Mouse (Mus musculus) forebrain, embryonic 12.5 days (tissue): ENCODE data around the gene Mgat5b. TPM values are rescaled to one million over a fixed set of nuclear protein-coding genes. Genes with fewer than 3 reads are reported as not detected.

Experiments used
- ATAC-seq: fragments of 200-750 bp; cut with Nextera tagmentation; 2 replicates; pipeline ENCODE4 v1.8.0; 2017; ENCODE audit warnings: moderate TSS enrichment; ENCODE audit not compliant: low FRiP score
- H3K27ac ChIP-seq: fragments of 300-500 bp; sonication (generic); 2 replicates; pipeline ENCODE4 v1.5.1; 2016; ENCODE audit warnings: mild to moderate bottlenecking
- H3K27me3 ChIP-seq: fragments of 300-500 bp; sonication (generic); 2 replicates; pipeline ENCODE4 v1.6.1; 2016; ENCODE audit warnings: mild to moderate bottlenecking
- H3K36me3 ChIP-seq: fragments of 300-500 bp; sonication (generic); replicated peaks from 2 replicates; pipeline ENCODE4 v1.6.1; 2016; ENCODE audit warnings: mild to moderate bottlenecking
- H3K4me1 ChIP-seq: fragments of 300-500 bp; sonication (generic); 2 replicates; pipeline ENCODE4 v1.6.1; 2016
- H3K4me2 ChIP-seq: fragments of 300-500 bp; sonication (generic); 2 replicates; pipeline ENCODE4 v1.6.1; 2016; ENCODE audit warnings: mild to moderate bottlenecking, moderate library complexity
- H3K4me3 ChIP-seq: fragments of 300-500 bp; sonication (generic); replicated peaks from 2 replicates; pipeline ENCODE4 v1.5.1; 2016; ENCODE audit warnings: mild to moderate bottlenecking
- H3K9ac ChIP-seq: fragments of 300-500 bp; sonication (generic); 2 replicates; pipeline ENCODE4 v1.6.1; 2016; ENCODE audit warnings: mild to moderate bottlenecking
- H3K9me3 ChIP-seq: fragments of 300-500 bp; sonication (generic); 2 replicates; pipeline ENCODE4 v1.6.1; 2016
- WGBS: fragments of 180-500 bp; shearing (Covaris S2); methylation state at CpG from one replicate; pipeline ENCODE4 v1.1.7; 2016; 5-methylcytosine and 5-hydroxymethylcytosine counted together
- polyA plus RNA-seq: library from polyadenylated mRNA; unstranded; fragments of >200 nt; fragmentation: Nextera tagmentation; extraction: Ambion mirVana; gene quantifications from 2 replicates; pipeline ENCODE4 v1.2.1, GENCODE M21; 2016

Mgat5b gene
- polyA plus RNA-seq, 1 experiment from 2014 or later, result 19.0 TPM

GRCm38 (mm10) chr11:116965061-116965460 lies 46.4 kb downstream of the Mgat5b start:
- H3K4me3 ChIP-seq, result no peak overlapping the region
- H3K36me3 ChIP-seq, result peaks cover 49% of the 10 kb centered on the region
- peaks cover 12% of the 10 kb centered on the region for H3K4me1 ChIP-seq
- no peaks in the 10 kb centered on the region for H3K27me3 ChIP-seq
- H3K9me3 ChIP-seq, result no peaks in the 10 kb centered on the region
- WGBS, result 71% methylated on average over 7 of the region's 7 CpGs
- H3K9ac ChIP-seq, result no peak overlapping the region
- ATAC-seq, result no peak
- no peak overlapping the region for H3K27ac ChIP-seq
- H3K4me2 ChIP-seq, result no peak overlapping the region

- Histone ChIP-seq H3K27ac (peak overlapping the region; percentile 42; the same call in 1 of the 2 replicates), H3K4me1 (peaks cover 12% of the 10 kb centered on the region), H3K9ac (no peak overlapping the region), H3K4me3 (no peak overlapping the region), H3K9me3 (no peaks in the 10 kb centered on the region), H3K4me2 (no peak overlapping the region), H3K27me3 (no peaks in the 10 kb centered on the region), H3K36me3 (peaks cover 47% of the 10 kb centered on the region)
- ATAC-seq, result no peak
- 80% methylated on average over 2 of the region's 2 CpGs for WGBS
These were observed 47.3 kb downstream of the Mgat5b start for GRCm38 (mm10) chr11:116965961-116966360.

- WGBS, result 94% methylated on average over 9 of the region's 9 CpGs
- Histone ChIP-seq H3K4me3 (no peak overlapping the region), H3K27ac (no peak overlapping the region), H3K4me2 (no peak overlapping the region), H3K4me1 (peaks cover 24% of the 10 kb centered on the region), H3K36me3 (peaks cover 36% of the 10 kb centered on the region), H3K9me3 (no peaks in the 10 kb centered on the region), H3K27me3 (no peaks in the 10 kb centered on the region), H3K9ac (no peak overlapping the region)
- ATAC-seq, result no peak
These were observed 49.9 kb downstream of the Mgat5b start for GRCm38 (mm10) chr11:116968586-116968985.

DNA sequence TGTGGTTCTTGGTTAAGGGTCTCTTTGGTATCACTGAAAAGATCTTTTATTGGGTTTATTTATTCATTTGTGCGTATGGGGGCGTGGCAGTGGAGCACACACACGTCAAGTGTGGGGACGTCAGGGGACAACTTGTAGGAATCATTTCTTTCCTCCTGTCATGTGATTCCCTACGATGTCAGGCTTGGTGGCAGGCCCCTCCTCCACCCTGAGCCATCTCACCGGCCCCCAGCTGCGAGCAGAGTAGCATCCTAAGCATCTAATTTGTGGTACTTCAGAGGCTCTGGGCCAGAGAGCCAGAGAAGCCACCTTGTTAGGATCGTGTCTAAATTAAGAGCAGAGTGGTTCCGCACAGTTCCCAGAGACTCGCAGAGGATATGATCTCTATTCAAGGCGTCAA lies 50.8 kb downstream of the Mgat5b start:
- Histone ChIP-seq H3K27me3 (no peaks in the 10 kb centered on the region), H3K4me2 (no peak overlapping the region), H3K27ac (no peak overlapping the region), H3K9me3 (no peaks in the 10 kb centered on the region), H3K36me3 (peaks cover 36% of the 10 kb centered on the region), H3K9ac (no peak overlapping the region), H3K4me3 (no peak overlapping the region), H3K4me1 (peaks cover 24% of the 10 kb centered on the region)
- no peak for ATAC-seq
- WGBS, result 73% methylated on average over 11 of the region's 11 CpGs

DNA sequence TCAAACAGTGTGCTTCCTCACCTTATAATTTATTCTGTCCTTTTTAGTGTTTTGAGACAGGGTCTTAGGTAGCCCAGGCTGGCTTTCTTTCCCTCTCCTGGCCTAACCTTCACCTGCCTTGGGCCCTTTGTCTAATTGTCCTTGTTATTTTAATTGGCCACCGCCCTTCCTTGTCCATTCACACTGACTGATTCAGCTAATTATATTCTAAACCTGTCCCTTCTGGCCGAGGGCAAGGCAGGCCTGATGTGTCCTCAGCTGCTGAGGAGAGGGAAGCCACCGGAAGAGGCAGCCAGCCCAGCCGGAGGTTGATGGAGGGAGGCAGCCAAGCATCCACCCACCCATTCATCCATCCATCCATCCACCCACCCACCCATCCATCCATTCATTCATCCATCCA lies 52.2 kb downstream of the Mgat5b start:
- Histone ChIP-seq H3K4me2 (no peak overlapping the region), H3K4me1 (peaks cover 13% of the 10 kb centered on the region), H3K36me3 (peaks cover 42% of the 10 kb centered on the region), H3K9ac (no peak overlapping the region), H3K27me3 (no peaks in the 10 kb centered on the region), H3K4me3 (no peak overlapping the region), H3K9me3 (no peaks in the 10 kb centered on the region), H3K27ac (no peak overlapping the region)
- no peak for ATAC-seq
- 56% methylated on average over 4 of the region's 4 CpGs for WGBS

GRCm38 (mm10) chr11:116972828-116973227 lies 54.2 kb downstream of the Mgat5b start:
- Histone ChIP-seq H3K4me2 (no peak overlapping the region), H3K36me3 (peaks cover 41% of the 10 kb centered on the region), H3K27me3 (no peaks in the 10 kb centered on the region), H3K4me3 (no peak overlapping the region), H3K9me3 (no peaks in the 10 kb centered on the region), H3K4me1 (peaks cover 12% of the 10 kb centered on the region), H3K27ac (peak overlapping the region; percentile 78), H3K9ac (no peak overlapping the region)
- 47% methylated on average over 4 of the region's 4 CpGs for WGBS
- peak; percentile 27; the same call in 1 of the 2 replicates for ATAC-seq

DNA sequence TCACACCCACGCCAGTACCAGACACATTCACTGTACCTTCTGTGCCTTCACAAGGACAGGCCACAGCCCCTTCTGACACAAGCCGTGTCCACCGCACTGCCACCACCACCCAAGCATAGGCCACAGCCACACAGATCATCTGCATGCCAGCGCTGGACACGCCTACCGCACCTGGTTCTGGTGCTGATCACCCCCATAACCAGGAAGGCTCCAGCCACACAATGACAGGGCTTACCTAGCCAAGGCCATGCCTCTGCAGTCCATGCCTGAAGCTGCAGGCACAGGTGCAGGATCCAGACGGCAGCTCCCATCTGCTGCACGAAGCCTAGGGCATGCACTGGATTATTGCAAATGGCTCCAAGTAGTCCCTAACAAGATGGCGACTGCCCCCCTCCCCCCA lies 54.8 kb downstream of the Mgat5b start:
- no peaks in the 10 kb centered on the region for H3K9me3 ChIP-seq
- peaks cover 12% of the 10 kb centered on the region for H3K4me1 ChIP-seq
- no peaks in the 10 kb centered on the region for H3K27me3 ChIP-seq
- H3K9ac ChIP-seq, result no peak overlapping the region
- no peak overlapping the region for H3K4me2 ChIP-seq
- peaks cover 42% of the 10 kb centered on the region for H3K36me3 ChIP-seq
- no peak for ATAC-seq
- 91% methylated on average over 9 of the region's 9 CpGs for WGBS
- H3K27ac ChIP-seq, result peak overlapping the region; percentile 78; the same call in 1 of the 2 replicates
- H3K4me3 ChIP-seq, result no peak overlapping the region

- ATAC-seq, result no peak
- H3K9ac ChIP-seq, result no peak overlapping the region
- no peak overlapping the region for H3K4me3 ChIP-seq
- peaks cover 42% of the 10 kb centered on the region for H3K36me3 ChIP-seq
- no peaks in the 10 kb centered on the region for H3K27me3 ChIP-seq
- no peak overlapping the region for H3K4me2 ChIP-seq
- H3K27ac ChIP-seq, result no peak overlapping the region
- H3K4me1 ChIP-seq, result peaks cover 12% of the 10 kb centered on the region
- WGBS, result 88% methylated on average over 7 of the region's 7 CpGs
- no peaks in the 10 kb centered on the region for H3K9me3 ChIP-seq
These were observed 55.7 kb downstream of the Mgat5b start for GRCm38 (mm10) chr11:116974341-116974740.

GRCm38 (mm10) chr11:116980313-116980712 lies 61.6 kb downstream of the Mgat5b start:
- H3K4me3 ChIP-seq, result no peak overlapping the region
- peak overlapping the region; percentile 62 for H3K27ac ChIP-seq
- peak; percentile 60 for ATAC-seq
- peaks cover 46% of the 10 kb centered on the region for H3K36me3 ChIP-seq
- no peaks in the 10 kb centered on the region for H3K9me3 ChIP-seq
- H3K4me1 ChIP-seq, result peaks cover 13% of the 10 kb centered on the region
- H3K27me3 ChIP-seq, result no peaks in the 10 kb centered on the region
- 46% methylated on average over 5 of the region's 5 CpGs for WGBS
- H3K4me2 ChIP-seq, result no peak overlapping the region
- H3K9ac ChIP-seq, result no peak overlapping the region

DNA sequence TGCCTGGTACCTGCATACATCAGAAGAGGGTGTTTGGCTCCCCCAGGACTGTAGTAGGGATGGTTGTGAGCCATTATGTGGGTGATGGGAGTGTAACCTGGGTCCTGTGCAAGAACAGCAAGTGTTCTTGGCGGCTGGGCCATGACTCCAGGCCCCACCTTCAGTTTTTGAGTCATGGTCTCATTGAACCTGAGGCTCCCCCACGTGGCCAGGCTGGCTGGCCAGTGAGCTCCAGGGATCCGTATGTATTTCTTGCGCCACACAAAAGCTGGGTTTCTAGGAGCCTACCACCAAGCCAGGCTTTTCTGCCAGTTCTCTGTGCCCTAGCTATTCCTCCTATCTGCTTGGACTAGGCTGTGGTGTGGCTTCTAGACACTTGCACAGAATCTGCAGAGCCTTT lies 63.9 kb downstream of the Mgat5b start:
- peaks cover 54% of the 10 kb centered on the region for H3K36me3 ChIP-seq
- H3K4me3 ChIP-seq, result no peak overlapping the region
- H3K4me1 ChIP-seq, result peaks cover 13% of the 10 kb centered on the region
- ATAC-seq, result no peak
- no peaks in the 10 kb centered on the region for H3K9me3 ChIP-seq
- no peak overlapping the region for H3K27ac ChIP-seq
- 54% methylated on average over 4 of the region's 4 CpGs for WGBS
- no peak overlapping the region for H3K4me2 ChIP-seq
- no peak overlapping the region for H3K9ac ChIP-seq
- no peaks in the 10 kb centered on the region for H3K27me3 ChIP-seq

DNA sequence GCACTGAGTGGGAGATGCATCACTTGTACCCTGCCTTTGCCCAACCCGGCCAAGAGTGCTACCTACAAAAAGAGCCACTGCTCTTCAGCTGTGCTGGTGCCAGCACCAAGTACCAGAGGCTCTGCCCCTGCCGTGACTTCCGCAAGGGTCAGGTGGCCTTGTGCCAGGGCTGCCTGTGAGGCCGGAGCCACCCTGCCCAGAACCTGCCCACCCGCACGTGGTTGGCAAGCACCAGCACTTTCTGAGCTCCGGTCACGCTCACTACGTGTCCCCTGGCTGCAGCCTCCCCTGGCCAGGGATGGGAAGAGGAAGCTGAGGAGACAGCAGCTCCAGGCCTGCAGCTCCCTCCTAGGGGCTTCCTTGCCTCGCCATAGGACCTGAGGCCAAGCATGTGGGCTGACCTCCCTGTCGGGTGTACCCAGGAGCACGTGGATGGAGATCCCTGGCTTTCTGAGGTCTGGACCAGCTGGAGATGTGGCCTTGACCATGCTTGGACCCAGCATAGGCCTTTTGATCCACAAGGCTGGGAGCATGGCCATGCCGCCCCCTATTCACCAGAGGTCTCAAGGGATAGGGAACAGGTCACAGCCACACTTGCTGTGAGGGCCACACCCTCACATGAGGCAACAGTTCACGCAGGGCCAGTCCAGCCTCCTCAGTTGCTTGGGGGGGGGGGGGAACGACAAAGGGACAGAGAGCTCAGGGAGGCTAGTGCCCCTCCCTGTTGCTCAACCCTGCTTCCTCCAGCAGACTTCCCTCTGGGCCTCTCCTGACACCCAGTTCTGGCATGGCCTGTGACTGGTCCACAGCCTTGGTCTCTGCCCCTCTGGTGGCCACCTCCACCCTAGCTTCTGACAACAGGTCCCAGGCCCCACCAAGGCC lies 67.1 kb downstream of the Mgat5b start:
- Histone ChIP-seq H3K4me2 (no peak overlapping the region), H3K36me3 (peaks cover 35% of the 10 kb centered on the region), H3K27ac (no peak overlapping the region), H3K9ac (no peak overlapping the region), H3K4me3 (no peak overlapping the region), H3K27me3 (no peaks in the 10 kb centered on the region), H3K4me1 (peaks cover 10% of the 10 kb centered on the region; the same call in 1 of the 2 replicates), H3K9me3 (no peaks in the 10 kb centered on the region)
- WGBS, result 84% methylated on average over 15 of the region's 15 CpGs
- no peak for ATAC-seq

DNA sequence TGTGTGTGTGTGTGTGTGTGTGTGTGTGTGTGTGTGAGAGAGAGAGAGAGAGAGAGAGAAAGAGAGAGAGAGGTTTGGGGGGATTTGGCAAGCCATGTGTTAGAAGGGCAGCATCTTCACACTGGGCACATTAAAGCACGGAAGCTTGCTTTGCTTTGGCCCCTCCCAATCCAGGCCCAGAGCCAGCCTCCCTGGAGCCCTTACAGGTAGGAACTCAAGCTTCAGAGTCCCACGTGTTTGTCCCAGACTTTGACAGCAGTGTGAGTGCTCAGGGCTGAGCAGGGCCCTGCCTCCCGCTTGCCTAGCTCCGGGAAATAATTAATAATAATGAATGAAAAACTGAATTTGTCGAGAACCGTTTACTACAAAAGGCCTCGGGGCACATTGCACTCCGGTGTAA lies 69.5 kb downstream of the Mgat5b start:
- H3K9ac ChIP-seq, result 0 out of 2 replicates have a peak overlapping the region, but pooled peaks have one; percentile 17
- ATAC-seq, result no peak; the same call in 1 of the 2 replicates
- no peaks in the 10 kb centered on the region for H3K9me3 ChIP-seq
- peaks cover 12% of the 10 kb centered on the region for H3K4me1 ChIP-seq
- H3K27ac ChIP-seq, result 0 out of 2 replicates have a peak overlapping the region, but pooled peaks have one; percentile 13
- 0 out of 2 replicates have a peak, but pooled peaks cover 3% of the 10 kb centered on the region for H3K27me3 ChIP-seq
- peaks cover 35% of the 10 kb centered on the region for H3K36me3 ChIP-seq
- no peak overlapping the region for H3K4me3 ChIP-seq
- H3K4me2 ChIP-seq, result no peak overlapping the region
- 39% methylated on average over 8 of the region's 8 CpGs for WGBS

DNA sequence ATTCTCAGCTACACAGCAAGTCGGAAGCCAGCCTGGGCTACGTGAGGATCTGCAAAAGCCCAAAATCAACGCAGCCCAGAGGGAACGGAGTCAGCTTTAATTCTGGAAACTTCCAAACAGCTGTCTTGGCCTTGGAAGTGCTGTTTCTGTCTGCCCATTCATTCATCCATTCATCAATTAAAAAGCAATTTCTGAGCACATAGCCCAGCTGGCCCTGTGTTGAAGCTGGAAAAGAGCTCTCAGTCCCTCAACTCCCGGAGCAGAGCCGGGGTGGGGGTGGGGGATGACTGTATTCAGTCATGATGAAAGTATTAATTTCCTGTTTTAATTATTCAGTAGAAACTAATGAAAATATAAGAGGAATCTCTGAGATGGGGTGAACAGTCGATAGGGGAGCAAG lies 71.6 kb downstream of the Mgat5b start:
- WGBS, result 75% methylated on average over 7 of the region's 7 CpGs
- no peak overlapping the region for H3K27ac ChIP-seq
- peaks cover 16% of the 10 kb centered on the region for H3K36me3 ChIP-seq
- no peak overlapping the region for H3K4me3 ChIP-seq
- peaks cover 23% of the 10 kb centered on the region for H3K4me1 ChIP-seq
- H3K9ac ChIP-seq, result no peak overlapping the region
- no peak overlapping the region for H3K4me2 ChIP-seq
- no peaks in the 10 kb centered on the region for H3K9me3 ChIP-seq
- no peak for ATAC-seq
- H3K27me3 ChIP-seq, result peaks cover 22% of the 10 kb centered on the region
